Mouse (Mus musculus) CH12.LX (cell line): ENCODE results near the gene Hagh. TPM values are rescaled to one million over a fixed set of nuclear protein-coding genes. Genes with fewer than 3 reads are reported as not detected.

Experiments used
- DNase-seq: peaks from one replicate; pipeline ENCODE4 v3.0.0-alpha.2; 2013; ENCODE audit errors: extremely low read depth
- H3K27ac ChIP-seq: 2 replicates; pipeline ENCODE4 v1.5.1; 2012; ENCODE audit warnings: low read depth, mild to moderate bottlenecking, control low read depth, moderate library complexity; ENCODE audit not compliant: insufficient read depth
- H3K27me3 ChIP-seq: replicated peaks from 2 replicates; pipeline ENCODE3; 2012; ENCODE audit warnings: inconsistent platforms
- H3K36me3 ChIP-seq, 2 experiments: replicated peaks in 1 of 2; 2 replicates each; pipeline versions ENCODE3 to v1.6.1; 2012; ENCODE audit warnings: inconsistent platforms in 1 of 2, low read length in 1 of 2, mild to moderate bottlenecking in 1 of 2, mixed read lengths in 1 of 2, moderate library complexity in 1 of 2; ENCODE audit not compliant: control insufficient read depth in 1 of 2, insufficient read depth in 1 of 2
- H3K4me1 ChIP-seq, 2 experiments: 2 replicates each; pipeline ENCODE4 v1.6.1; 2012; ENCODE audit warnings: inconsistent platforms in 1 of 2, moderate library complexity in 1 of 2; ENCODE audit not compliant: insufficient read depth in 2 of 2, control insufficient read depth in 1 of 2
- H3K4me2 ChIP-seq: 2 replicates; pipeline ENCODE4 v1.6.1; 2012; ENCODE audit warnings: low read depth, mild to moderate bottlenecking, control low read depth; ENCODE audit not compliant: poor library complexity, insufficient read depth, severe bottlenecking
- H3K4me3 ChIP-seq, 3 experiments: fragments of 150-350 bp in 1 of 3; sonication (generic) in 1 of 3; replicated peaks in 1 of 3; 2 replicates each; pipeline versions ENCODE3 to v1.5.1; 2011 to 2012; ENCODE audit warnings: low read depth in 2 of 3, low read length in 2 of 3, mild to moderate bottlenecking in 2 of 3, moderate library complexity in 2 of 3, control low read depth in 1 of 3, improper control_type of control experiment in 1 of 3, inconsistent platforms in 1 of 3, mixed read lengths in 1 of 3; ENCODE audit not compliant: poor library complexity in 1 of 3
- H3K79me2 ChIP-seq: replicated peaks from 2 replicates; pipeline ENCODE4 v1.6.1; 2012; ENCODE audit warnings: mild to moderate bottlenecking, moderate library complexity; ENCODE audit not compliant: control insufficient read depth, poor library complexity, insufficient read depth, severe bottlenecking; ENCODE audit errors: extremely low read depth
- H3K9ac ChIP-seq: 2 replicates; pipeline ENCODE4 v1.6.1; 2012; ENCODE audit warnings: low read depth, mild to moderate bottlenecking, control low read depth, moderate library complexity; ENCODE audit not compliant: insufficient read depth
- H3K9me3 ChIP-seq: replicated peaks from 2 replicates; pipeline ENCODE3; 2012; ENCODE audit warnings: low read length, inconsistent platforms, mixed read lengths
- BHLHE40 ChIP-seq: IDR thresholded peaks from 2 replicates; pipeline ENCODE4 v1.6.1; 2011; ENCODE audit warnings: mild to moderate bottlenecking, low read depth, low read length, improper control_type of control experiment
- CHD1 ChIP-seq: IDR thresholded peaks from 2 replicates; pipeline ENCODE4 v1.6.1; 2012; ENCODE audit warnings: low read depth, low read length, improper control_type of control experiment, inconsistent platforms
- CTCF ChIP-seq, 2 experiments: IDR thresholded peaks in 1 of 2; conservative IDR thresholded peaks in 1 of 2; 2 replicates each; pipeline ENCODE4 v1.5.1; 2011 to 2012; ENCODE audit warnings: low read depth in 2 of 2, low read length in 2 of 2, improper control_type of control experiment in 1 of 2, inconsistent platforms in 1 of 2, mild to moderate bottlenecking in 1 of 2, moderate library complexity in 1 of 2
- ELF1 ChIP-seq: IDR thresholded peaks from 2 replicates; pipeline ENCODE4 v1.6.1; 2014; ENCODE audit warnings: low read depth, mild to moderate bottlenecking, inconsistent platforms, low read length, improper control_type of control experiment
- EP300 ChIP-seq: IDR thresholded peaks from 2 replicates; pipeline ENCODE4 v1.6.1; 2011; ENCODE audit warnings: low read length, improper control_type of control experiment
- ETS1 ChIP-seq: conservative IDR thresholded peaks from 2 replicates; pipeline ENCODE4 v1.6.1; 2012; ENCODE audit warnings: low read depth, mild to moderate bottlenecking, inconsistent platforms, low read length, improper control_type of control experiment, moderate library complexity
- IRF4 ChIP-seq: IDR thresholded peaks from 2 replicates; pipeline ENCODE4 v1.6.1; 2014; ENCODE audit warnings: low read depth, mild to moderate bottlenecking, inconsistent platforms, low read length, improper control_type of control experiment
- KAT2A ChIP-seq: IDR thresholded peaks from 2 replicates; pipeline ENCODE4 v1.6.1; 2012; ENCODE audit warnings: low read length, improper control_type of control experiment, inconsistent platforms; ENCODE audit not compliant: insufficient replicate concordance
- MAX ChIP-seq: IDR thresholded peaks from 2 replicates; pipeline ENCODE4 v1.6.1; 2011; ENCODE audit warnings: low read length, improper control_type of control experiment
- MAZ ChIP-seq: IDR thresholded peaks from 2 replicates; pipeline ENCODE4 v1.6.1; 2012; ENCODE audit warnings: low read depth, mild to moderate bottlenecking, inconsistent platforms, low read length, improper control_type of control experiment, moderate library complexity
- MEF2A ChIP-seq: IDR thresholded peaks from 2 replicates; pipeline ENCODE4 v1.6.1; 2014; ENCODE audit warnings: low read depth, mild to moderate bottlenecking, inconsistent platforms, low read length, improper control_type of control experiment, borderline replicate concordance
- MYC ChIP-seq: IDR thresholded peaks from 2 replicates; pipeline ENCODE4 v1.6.1; 2011; ENCODE audit warnings: low read depth, mild to moderate bottlenecking, improper control_type of control experiment, low read length
- NRF1 ChIP-seq: IDR thresholded peaks from 2 replicates; pipeline ENCODE4 v1.6.1; 2014; ENCODE audit warnings: low read depth, mild to moderate bottlenecking, inconsistent platforms, low read length, improper control_type of control experiment, moderate library complexity
- PAX5 ChIP-seq: IDR thresholded peaks from 2 replicates; pipeline ENCODE4 v1.6.1; 2012; ENCODE audit warnings: low read length, inconsistent platforms, mixed read lengths
- POLR2A ChIP-seq: IDR thresholded peaks from 2 replicates; pipeline ENCODE4 v1.6.1; 2011; ENCODE audit warnings: low read depth, mild to moderate bottlenecking, improper control_type of control experiment, low read length
- POLR2AphosphoS2 ChIP-seq: IDR thresholded peaks from 2 replicates; pipeline ENCODE4 v1.6.1; 2011; ENCODE audit warnings: low read depth, low read length, improper control_type of control experiment
- RCOR1 ChIP-seq: conservative IDR thresholded peaks from 2 replicates; pipeline ENCODE4 v1.6.1; 2012; ENCODE audit warnings: low read depth, mild to moderate bottlenecking, inconsistent platforms, low read length, improper control_type of control experiment
- TBP ChIP-seq: conservative IDR thresholded peaks from 2 replicates; pipeline ENCODE4 v1.6.1; 2011; ENCODE audit warnings: low read depth, low read length, improper control_type of control experiment
- TCF12 ChIP-seq: IDR thresholded peaks from 2 replicates; pipeline ENCODE4 v1.6.1; 2014; ENCODE audit warnings: low read depth, mild to moderate bottlenecking, inconsistent platforms, low read length, improper control_type of control experiment
- UBTF ChIP-seq: IDR thresholded peaks from 2 replicates; pipeline ENCODE4 v1.6.1; 2012; ENCODE audit warnings: low read depth, mild to moderate bottlenecking, inconsistent platforms, low read length, improper control_type of control experiment, moderate library complexity
- USF1 ChIP-seq: IDR thresholded peaks from 2 replicates; pipeline ENCODE4 v1.6.1; 2014; ENCODE audit warnings: low read depth, mild to moderate bottlenecking, inconsistent platforms, low read length, improper control_type of control experiment
- USF2 ChIP-seq: conservative IDR thresholded peaks from 2 replicates; pipeline ENCODE4 v1.6.1; 2011; ENCODE audit warnings: low read depth, low read length, improper control_type of control experiment
- dilution Hi-C: fragments of 300-500 bp; cut with MboI; formaldehyde crosslinking; loops from 2 replicates; pipeline ENCODE4 v1.14.3; 2020; ENCODE audit warnings: low sequenced_read_pairs; ENCODE audit not compliant: extremely low pct_unique_long_range_greater_than_20kb, extremely low pct_ligation_motif_present
- in situ Hi-C: fragments of 300-500 bp; cut with MboI; formaldehyde crosslinking; loops from 3 replicates; pipeline ENCODE4 v1.14.3; 2019; ENCODE audit warnings: low sequenced_read_pairs, low pct_ligation_motif_present, low pct_unique_long_range_greater_than_20kb, mixed read lengths
- polyA plus RNA-seq: library from polyadenylated mRNA; unstranded; fragments of >175 nt; gene quantifications from 2 replicates; pipeline ENCODE4 v1.2.1, GENCODE M21; 2012; ENCODE audit warnings: low read depth; ENCODE audit not compliant: insufficient read length
- total RNA-seq, 2 experiments: library from RNA; depleted of rRNA; stranded (reverse); fragments of 300-350 nt in 1 of 2; fragments of >200 nt in 1 of 2; gene quantifications; 2 replicates each; pipeline ENCODE4 v1.2.3; 2012 to 2014

Gene Hagh
- total and polyA plus RNA-seq, 3 experiments, result 18.9 to 31.0 (median 27.3) TPM

DNA sequence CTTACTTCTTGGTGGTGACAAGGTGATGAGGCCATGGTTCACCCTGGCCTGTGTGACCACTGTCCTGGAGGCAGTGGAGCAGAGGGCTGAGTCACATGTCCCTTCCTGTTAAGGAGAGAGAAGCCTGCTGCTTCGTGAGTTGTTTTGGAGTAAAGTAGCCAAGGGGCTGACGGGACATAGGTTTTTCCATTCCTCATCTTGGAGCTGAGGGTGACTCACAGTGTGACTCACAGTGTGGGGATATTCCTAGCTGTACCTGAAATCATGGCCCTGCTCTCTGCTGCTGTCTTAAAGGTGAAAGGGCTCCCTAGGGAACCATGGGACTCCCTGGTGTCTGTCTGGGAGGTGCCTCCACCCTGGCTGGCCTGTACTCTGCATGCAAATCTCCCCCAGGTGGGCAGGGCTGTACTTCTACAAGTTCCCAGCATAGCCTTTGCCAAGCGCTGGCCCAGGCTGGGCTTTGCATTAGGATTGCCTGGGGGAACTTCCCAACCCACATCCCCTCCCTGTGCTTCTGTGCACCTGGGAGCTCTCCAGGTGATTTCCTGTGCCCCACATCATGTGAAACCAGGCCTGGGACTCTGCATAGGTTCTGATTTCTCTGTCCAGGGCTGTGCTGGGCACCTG, 16.0 kb downstream of the Hagh start:
- H3K4me2 ChIP-seq, result no peak overlapping the region; the same call in 1 of the 2 replicates
- H3K27ac ChIP-seq, result peak overlapping the region; percentile 12
- peaks cover 16 to 56% of the 10 kb centered on the region in 2 experiments for H3K4me1 ChIP-seq
- dilution Hi-C loops, result no loop called here
- H3K9ac ChIP-seq, result no peak overlapping the region
- peak; percentile 69 for DNase-seq
- H3K27me3 ChIP-seq, result peaks cover 7% of the 10 kb centered on the region
- H3K9me3 ChIP-seq, result no peaks in the 10 kb centered on the region
- no peaks in the 10 kb centered on the region; the same call in 1 of the 2 replicates for H3K79me2 ChIP-seq
- peaks cover 27 to 47% of the 10 kb centered on the region in 2 experiments for H3K36me3 ChIP-seq
- no peak overlapping the region for H3K4me3 ChIP-seq
- no peak for TF ChIP-seq MAZ
- no peak for TF ChIP-seq RCOR1
- peak; percentile 81 for TF ChIP-seq ETS1
- 0 out of 2 replicates have a peak, but pooled peaks have one; percentile 9 for TF ChIP-seq MYC
- TF ChIP-seq EP300, result peak; percentile 31; the same call in 1 of the 2 replicates
- peak; percentile 18; the same call in 1 of the 2 replicates for TF ChIP-seq MEF2A
- no peak for TF ChIP-seq USF2
- peak; percentile 8; the same call in 1 of the 2 replicates for TF ChIP-seq BHLHE40
- TF ChIP-seq IRF4, result peak; percentile 61
- TF ChIP-seq USF1, result 0 out of 2 replicates have a peak, but pooled peaks have one; percentile 4
- no peak for TF ChIP-seq NRF1
- in situ Hi-C loops, result no loop called here

GRCm38 (mm10) chr17:24856589-24856988, 16.6 kb downstream of the Hagh start:
- Histone ChIP-seq H3K9ac (no peak overlapping the region), H3K79me2 (no peaks in the 10 kb centered on the region; the same call in 1 of the 2 replicates), H3K36me3 (peaks cover 33 to 53% of the 10 kb centered on the region in 2 experiments), H3K4me3 (no peak overlapping the region), H3K9me3 (no peaks in the 10 kb centered on the region), H3K4me1 (peaks cover 16 to 50% of the 10 kb centered on the region in 2 experiments), H3K27ac (no peak overlapping the region), H3K4me2 (no peak overlapping the region), H3K27me3 (peaks cover under 1% of the 10 kb centered on the region)
- no peak for DNase-seq
- TF ChIP-seq RCOR1, result no peak
- no peak for TF ChIP-seq TBP
- no peak for TF ChIP-seq POLR2AphosphoS2
- TF ChIP-seq PAX5, result no peak
- no peak for TF ChIP-seq MAZ
- TF ChIP-seq EP300, result no peak
- no peak for TF ChIP-seq CHD1
- TF ChIP-seq NRF1, result no peak
- no peak for TF ChIP-seq MAX
- no peak for TF ChIP-seq POLR2A
- TF ChIP-seq ETS1, result no peak
- TF ChIP-seq UBTF, result no peak
- no peak for TF ChIP-seq TCF12
- no peak for TF ChIP-seq ELF1
- no peak for TF ChIP-seq CTCF (conservative IDR thresholded peaks at IDR 0.05 in 1 of 2, IDR thresholded peaks at IDR 0.05 in 1 of 2; ENCODE audit: low read depth in 2 of 2, low read length in 2 of 2)
- TF ChIP-seq KAT2A, result no peak
- dilution Hi-C loops, result no loop called here
- in situ Hi-C loops, result no loop called here
